Mouse (Mus musculus) mesoderm, embryonic 11.5 days (tissue): ENCODE results near the gene Glt6d1.
"Not testable (repeated sequence)": the region's sequence is repeated elsewhere in the genome, so short reads cannot be mapped to it uniquely, and the experiment has no call there.

ENCODE experiments used
- DNase-seq: peaks from one replicate; pipeline ENCODE4 v3.0.0-alpha.2; 2012; ENCODE audit warnings: low read depth, low spot score

Glt6d1 gene

DNA sequence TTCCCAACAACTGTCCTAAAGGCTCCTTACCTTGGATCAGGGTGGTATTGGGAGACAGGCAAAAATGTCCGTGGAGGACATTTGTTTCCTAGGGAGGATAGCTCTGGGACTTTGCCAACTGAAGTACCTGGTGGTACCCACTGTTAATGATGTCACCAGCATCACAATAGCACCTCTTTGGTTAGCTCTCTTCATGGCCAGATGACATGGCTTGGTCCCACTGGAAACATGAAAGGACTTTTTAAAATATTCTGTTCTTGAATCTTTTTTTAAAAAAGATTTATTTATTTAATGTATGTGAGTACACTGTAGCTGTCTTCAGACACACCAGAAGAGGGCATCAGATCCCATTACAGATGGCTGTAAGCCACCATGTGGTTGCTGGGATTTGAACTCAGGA lies at the start of gene Glt6d1:
Glt6d1 (minus strand) TSS at position 101 of the 400 bp plus-strand sequence.
- not testable (repeated sequence) for DNase-seq

DNA sequence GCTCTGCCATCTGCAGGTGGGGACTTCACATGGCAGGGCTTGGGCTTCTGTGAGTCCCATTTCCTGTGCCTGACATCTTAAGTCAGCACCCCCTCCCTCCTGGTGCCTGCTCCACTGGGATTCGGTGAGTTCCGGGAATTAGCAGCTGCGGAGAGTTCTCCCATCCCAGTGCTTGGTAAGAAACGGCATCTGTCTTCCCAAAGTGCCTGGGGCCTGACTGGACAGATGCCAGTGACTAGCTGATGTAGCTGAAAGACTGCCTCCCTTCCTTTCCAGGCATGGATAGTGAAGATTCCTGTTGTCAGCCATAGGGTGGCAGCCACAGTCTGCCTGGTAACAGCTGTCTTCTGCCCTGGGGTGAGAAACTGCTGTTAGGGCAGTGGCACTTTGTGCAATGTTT lies 49.8 kb upstream of the Glt6d1 start:
- DNase-seq: no peak

DNA sequence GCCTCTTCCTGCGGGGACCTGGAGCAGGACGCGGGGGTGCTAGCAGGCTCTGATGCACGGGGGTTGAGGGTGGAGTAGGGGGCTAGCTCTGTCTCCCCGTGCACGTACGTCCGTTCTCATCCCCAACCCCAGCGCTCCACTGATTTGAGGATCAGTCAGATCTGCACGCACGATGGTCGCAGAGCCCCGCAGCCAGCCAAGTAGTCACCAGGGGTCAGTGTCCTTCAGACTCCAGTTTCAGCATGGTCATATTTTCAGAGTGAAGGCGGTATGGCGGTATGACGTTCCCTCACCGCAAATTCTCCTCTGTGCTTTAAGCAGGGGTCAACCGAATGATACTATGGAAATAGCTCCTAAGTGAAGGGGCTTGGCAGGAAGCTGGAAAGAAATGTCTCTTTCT lies 48.6 kb upstream of the Glt6d1 start:
- no peak for DNase-seq

DNA sequence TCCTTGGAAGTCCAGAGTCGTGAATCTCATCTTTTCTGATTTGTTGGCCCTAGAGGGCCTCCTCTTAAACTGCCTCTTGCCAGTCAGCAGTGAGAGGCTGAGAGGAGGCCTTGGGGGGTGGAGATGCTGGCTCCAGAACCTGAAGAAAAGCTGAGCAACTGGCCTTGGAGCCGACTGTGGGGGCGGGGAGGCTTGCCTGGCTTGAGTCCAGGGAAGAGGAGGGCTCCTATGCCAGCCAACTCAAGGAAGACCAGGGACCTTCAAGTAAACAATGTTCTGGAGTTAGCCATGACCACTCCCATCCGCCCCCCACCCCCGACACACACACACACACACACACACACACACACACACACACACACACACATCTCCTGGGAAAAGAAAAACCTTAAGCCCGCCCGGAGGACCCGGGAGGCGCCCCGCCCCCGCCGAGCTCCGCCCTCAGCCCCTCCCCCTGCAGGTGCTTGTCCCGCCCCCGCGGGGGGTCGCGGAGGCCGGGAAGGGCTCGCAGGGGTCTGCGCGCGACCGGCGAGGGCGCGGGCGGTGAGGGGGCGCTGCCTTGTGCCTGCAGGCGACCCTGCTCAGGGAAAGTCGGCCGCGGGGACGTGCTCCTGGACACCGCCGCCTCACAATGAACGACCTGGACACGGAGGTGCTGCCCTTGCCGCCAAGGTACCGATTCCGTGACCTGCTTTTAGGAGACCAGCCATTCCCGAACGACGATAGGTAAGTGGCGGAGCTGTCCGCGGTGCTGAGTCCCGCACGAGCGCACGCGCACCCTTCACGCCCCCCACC lies 47.9 kb upstream of the Glt6d1 start, which contains the start of gene Kcnt1:
Kcnt1 (plus strand) TSS at position 398 of the 795 bp plus-strand sequence.
- peak; percentile 60 for DNase-seq

DNA sequence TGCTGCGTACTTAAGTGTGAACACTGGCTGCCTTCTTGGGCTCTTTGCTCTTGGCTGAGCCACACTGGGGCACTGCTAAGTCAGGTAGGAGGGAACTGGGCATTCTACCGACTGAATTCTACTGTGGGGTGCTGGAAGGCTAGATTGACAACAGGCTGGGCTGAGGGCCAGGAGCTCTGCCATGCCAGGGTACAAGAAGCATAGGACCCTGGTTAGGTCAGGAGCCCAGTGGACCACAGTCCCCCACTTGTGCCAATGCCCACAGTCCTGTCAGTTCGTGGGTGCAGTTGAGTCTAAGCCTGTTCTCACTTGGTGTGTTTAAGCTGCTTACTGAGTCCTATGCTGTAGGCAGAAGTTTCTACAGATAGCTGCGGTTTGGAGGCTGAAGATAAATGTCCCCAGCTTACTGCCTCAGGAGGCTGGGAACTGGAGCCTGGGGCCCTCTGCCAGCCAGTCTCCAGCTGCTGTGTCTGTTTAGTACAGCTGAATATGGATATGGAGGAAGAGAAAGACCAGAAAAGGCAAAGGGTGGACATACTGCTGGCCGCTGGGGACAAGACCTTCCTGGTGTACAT lies 47.1 kb upstream of the Glt6d1 start:
- DNase-seq: no peak

DNA sequence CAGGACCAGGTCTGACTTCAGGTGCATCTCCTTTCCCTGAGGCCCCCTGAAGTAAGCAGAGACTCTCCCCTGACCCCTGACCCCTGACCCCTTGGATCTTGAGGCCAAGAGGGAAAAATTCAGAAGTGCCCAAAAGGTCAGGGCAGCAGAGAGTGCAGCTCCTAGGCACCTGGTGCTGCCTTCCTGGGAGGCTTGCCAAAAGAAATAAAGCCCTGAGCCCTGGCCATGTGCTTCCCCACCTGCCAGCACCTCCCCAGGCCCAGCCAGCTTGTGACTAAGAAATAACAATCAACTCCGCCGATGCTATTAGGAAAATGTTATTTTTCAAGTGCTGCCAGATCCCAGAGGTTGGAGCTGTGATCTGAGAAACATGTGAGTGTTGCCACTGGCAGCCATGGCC lies 46.4 kb upstream of the Glt6d1 start:
- DNase-seq: no peak

DNA sequence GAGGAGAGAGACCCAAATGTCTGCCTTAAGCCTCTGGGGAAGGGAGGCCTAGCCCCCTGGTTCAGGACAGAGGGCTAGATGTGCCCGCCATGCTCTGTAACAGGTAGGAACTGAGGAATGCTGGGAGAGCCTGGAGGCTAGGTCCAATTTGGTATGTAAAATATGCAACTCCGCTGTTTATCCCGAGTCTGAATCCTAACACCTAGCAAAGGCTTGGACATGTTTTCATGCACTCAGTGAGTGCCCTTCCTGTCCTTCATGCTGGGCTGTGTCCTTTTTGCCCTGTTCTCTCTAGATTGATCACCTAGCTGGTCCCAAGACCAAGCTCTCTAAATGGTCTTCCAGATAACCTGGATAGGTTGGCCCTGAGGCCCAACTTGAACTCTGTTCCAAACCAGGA lies 44.2 kb upstream of the Glt6d1 start:
- no peak for DNase-seq

DNA sequence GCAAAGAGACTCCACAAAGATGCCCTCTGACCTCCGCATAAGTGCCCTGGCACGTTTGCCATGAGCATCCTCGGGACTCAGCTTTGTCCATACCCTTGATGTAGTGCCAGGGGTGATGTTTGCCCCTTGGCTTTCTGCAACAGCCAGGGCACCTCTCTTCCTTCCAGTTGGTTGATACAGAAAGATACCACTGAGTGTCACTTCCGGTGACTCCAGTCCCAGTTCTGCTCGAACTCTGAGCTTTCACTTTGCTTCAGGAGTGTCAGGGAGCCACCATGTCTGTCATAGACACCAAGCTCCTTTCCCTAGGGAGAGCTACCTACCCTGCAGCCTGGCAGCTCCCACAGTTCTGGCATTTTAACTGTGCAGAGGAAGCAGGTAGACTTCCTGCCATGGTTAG lies 38.4 kb upstream of the Glt6d1 start:
- no peak for DNase-seq

DNA sequence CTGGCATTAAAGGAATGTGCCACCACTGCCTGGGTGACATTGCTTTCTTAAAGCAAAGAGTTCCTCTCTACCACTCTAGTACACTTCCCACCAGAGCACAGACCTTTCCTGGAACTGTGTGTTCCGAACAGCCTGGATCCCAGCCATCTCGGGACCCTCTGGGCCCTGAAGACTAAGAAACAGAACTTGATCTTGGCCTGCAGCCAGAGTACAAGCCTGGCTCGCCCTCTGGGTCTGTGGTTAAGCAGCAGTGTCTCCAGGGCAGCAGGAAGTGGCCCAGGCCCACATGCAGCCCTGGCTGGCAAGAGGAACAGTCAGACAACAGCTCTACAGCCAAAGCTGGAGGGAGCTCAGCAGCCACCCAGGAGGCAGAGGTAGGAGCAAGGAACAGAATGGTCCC lies 37.0 kb upstream of the Glt6d1 start:
- DNase-seq: no peak

DNA sequence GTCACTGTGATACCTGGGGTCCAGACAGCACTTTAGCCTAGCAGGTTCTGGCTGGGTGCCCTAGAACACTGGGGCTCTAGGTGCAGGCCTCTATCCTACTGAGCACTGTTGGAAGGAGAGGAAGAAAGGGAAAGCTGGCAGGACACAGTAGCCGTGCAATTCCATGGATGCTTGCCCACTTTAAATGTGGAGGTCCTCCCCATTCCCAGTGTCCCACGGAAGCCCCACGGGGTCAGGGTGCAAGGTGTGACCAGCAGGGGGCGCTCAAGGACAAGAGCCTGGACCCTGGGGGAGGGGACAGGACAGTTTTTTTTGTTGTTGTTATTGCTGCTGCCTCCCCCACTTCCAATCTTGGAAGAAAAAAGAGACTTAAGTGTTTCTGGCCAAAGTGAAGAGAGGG lies 34.7 kb upstream of the Glt6d1 start:
- DNase-seq: peak; percentile 40

DNA sequence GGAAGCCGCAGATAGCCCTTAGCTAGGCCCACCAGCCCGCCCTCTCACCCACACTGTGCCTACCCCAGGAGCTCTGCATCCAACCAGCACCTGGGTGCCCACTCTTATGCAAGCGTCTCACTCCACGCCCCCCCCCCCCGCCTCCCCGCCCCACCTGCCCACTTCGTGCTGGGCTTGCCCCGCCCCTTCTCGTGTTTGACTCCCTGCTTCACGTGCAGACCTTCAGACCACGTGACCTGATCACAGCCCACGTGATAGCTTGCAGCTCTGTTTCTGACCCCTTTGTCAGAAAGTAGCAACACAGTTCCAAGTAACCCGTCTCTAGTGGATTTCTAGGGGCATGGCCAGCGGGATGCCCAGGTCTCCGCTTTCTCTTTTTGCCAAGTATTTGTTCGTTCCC lies 31.6 kb upstream of the Glt6d1 start, which contains the start of gene Sohlh1:
Sohlh1 (minus strand) TSS at position 23 of the 400 bp plus-strand sequence.
- no peak for DNase-seq

DNA sequence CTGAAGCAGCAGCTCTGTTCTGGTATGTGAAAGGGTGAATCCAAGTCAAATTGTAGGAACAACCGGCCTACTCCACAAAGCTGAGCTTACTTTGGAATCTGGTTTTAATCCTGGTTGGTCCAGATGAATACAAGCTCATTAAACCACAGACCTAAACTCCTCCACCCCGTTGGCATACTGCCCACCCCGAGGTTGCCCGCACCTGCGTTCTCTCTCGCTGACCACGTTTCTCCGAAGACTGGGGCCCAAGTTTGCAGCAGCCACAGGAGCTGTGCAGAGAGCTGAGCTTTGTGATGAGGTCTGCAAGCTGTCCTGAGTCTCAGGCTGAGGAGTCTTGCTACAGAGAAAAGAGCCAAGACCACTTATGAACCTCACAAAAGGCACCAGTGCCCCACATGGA lies 30.9 kb upstream of the Glt6d1 start:
- DNase-seq: no peak

DNA sequence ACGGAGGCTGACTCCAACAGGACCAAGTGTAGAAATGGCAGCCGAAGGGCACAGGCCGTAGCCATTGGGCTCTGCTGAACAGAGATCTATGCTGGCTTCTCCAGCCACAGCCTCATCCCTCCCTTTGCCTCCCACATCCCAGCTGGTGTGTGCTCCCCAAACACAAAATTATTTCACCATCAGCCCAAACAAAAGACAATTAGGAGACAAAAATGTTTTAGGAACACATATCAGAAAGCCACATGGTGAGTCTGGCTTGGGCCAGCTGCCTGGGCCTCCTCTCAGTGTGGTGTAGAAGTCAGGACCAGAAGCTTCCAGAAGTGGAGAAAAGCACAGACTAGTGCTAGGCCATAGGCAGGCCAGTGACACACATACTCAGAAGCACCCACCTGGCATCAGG lies 28.4 kb upstream of the Glt6d1 start:
- DNase-seq: no peak

DNA sequence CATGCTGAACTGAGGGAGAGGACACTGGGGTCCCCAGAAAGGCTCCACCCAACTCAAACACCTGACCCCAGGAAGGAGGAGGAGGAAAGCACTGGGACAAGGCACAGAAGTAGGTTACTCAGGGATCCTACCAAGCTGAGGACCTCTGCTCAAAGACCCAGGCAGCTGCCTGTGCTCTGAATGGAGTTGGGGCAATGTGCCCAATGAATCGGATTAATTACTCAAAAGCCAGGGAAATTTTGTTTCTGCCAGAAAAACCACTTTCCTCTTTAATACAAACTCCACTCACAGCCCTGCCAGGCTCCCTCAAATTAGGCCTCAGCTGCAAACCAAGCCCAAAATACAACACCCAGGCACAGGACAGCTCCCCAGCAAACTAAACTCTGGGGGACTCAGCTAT lies 27.1 kb upstream of the Glt6d1 start:
- no peak for DNase-seq

DNA sequence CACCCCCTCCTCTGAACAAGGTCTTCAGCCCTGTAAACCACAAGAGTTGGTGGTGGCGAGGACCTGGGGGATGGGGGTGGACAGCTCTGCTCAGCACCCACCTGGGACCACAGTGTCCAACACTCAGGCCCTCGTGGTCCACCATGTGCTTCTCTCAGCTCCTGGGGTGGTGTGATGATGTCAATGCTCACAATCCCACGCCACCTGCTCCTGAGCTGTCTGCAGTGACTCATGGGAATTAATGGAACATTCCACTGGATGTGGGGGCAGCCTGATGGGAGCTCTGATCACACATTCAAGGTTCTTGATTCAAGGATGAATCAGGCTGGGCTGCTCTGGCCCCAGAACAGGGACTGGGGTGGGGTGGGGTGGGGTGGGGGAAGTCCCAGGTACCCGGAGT lies 26.5 kb upstream of the Glt6d1 start:
- DNase-seq: no peak

DNA sequence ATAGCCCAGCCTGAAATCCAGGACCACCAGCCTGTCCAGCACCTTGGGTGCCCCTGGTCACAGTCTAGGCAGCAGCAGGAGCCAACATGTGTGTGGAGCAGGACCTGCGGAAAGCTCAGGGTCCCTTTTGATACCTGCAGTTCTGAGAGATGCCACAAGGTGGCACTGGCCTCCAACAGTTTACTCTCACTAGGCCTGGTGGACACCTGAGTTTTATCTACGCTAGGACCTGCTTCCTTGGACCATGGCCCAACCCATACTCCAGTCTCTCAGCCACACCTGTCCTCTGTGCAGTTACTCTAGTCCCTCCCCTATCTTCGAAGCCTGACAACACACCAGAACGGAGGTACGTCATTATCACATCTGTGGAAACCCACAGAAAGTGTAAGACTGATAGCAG lies 20.6 kb upstream of the Glt6d1 start:
- DNase-seq: peak; percentile 81

DNA sequence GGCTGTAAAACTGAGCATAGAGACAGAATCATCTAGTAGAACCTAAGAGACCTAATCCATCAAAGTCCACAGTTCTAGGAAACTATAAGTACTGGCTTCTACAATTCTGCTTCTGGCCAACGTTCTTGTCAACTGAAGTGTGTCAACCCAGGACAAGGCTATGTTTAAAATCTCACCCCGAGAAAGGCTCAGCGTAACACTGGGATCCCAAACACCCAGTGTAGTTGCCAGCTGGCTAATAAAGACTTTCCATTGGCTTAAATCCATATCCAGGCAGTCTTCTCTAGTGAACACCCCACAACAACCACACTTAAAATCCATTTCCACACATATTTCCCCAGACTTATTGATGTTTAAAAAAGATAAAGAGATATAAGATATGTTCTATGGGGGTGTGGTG lies 15.1 kb upstream of the Glt6d1 start:
- DNase-seq: no peak

DNA sequence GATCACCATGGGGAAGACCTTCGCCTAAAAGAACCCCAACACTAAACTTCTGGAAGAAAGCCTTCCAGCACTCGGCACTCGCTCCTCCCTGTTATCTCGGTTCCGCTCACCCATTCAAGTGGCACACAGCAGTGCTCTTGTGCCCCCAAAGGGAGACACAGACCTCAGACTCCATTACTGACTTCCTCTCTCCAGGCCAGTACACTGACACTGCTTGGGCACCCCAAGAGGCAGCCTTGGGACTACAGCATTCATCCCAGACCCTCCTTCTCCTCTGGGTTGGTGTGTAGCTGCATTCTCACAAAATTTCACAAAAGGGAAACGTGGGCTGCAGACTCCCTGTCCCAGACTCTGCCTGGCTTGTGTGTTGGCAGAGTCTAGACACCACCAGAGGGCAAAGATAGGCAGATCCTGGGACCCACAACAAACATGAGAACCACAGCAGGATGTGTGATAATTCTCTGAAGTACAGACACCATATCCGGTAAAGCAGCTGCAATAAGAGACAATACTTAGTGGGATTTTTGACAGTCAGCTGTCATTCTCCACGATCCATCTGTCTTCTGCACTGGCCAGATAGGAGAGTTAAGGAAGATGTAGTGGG lies 12.8 kb upstream of the Glt6d1 start:
- no peak for DNase-seq

DNA sequence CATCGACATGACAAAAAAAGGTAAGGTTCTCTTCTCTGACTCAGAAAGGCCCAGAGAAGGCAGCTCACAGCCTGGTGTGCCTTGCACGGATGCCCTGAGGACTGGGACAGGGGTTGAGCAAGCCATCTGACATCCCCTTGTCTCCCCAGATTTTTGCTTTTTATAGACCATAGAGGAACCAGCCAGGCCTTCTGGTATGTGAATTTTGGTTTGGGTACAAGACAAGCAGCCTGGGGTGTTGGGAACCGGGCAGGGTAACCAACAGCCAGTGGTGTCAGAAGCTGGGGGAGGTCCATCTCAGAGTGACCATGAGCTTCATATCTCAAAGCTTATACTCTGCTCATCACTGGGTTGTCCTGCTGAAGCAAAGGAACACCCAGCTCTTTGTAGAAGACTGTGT lies 9.1 kb upstream of the Glt6d1 start:
- no peak for DNase-seq

DNA sequence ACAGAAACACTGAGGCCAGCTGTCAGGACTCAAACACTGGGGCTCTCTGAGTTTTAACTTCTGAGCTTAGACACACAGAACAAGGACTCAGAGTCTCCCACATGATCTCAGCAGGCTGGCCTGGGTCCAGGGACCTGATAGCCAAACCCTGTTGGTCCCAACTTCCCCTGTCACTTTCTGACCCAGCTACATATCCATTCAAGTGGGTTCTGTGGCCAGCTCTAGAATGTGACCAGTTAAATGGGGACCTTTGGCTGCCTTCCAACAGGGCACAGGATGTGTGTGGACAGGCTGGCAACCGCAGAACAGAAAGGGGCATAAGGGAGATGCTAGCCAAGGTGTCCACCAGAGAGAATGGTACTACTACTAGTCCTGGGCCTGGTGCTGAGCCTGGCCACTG lies 7.2 kb upstream of the Glt6d1 start, which contains the start of gene Lcn9:
Lcn9 (plus strand) TSS at position 348 of the 400 bp plus-strand sequence.
- DNase-seq: no peak

DNA sequence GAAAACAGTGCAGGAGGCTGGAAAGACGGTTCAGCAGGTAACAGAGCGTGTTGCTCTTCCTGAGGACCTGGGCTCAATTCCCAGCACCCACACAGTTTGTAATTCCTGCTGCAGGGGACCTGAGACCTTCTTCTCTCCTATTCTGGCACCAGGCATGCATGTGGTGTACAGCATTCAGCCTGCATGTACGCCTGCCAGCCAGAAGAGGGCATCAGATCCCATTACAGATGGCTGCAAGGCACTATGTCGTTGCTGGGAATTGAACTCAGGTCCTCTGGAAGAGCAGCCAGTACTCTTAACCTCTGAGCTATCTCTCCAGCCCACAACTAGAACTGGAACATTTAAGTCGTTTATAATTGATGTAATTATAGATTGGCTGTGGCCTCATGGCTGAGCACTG lies 2.3 kb downstream of the Glt6d1 start:
- no peak for DNase-seq

DNA sequence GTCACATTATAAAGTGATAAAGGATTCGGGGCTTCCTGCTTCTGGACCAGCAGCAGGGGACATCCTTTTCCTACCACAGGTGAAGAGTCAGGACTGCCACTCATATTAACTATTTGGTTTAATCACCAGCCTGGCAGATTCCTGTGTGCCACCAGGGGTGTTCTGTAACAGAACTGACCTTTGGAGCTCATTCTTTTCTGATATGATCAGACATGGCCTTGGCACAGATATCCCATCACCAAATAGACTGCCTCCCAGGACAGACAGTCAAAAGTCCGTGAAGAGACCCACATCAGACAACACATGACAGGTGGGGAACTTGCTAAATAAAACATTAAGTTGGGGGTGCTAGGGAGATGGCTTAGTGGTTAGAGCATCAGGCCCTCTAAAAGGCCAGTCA lies 3.9 kb downstream of the Glt6d1 start:
- no peak for DNase-seq

DNA sequence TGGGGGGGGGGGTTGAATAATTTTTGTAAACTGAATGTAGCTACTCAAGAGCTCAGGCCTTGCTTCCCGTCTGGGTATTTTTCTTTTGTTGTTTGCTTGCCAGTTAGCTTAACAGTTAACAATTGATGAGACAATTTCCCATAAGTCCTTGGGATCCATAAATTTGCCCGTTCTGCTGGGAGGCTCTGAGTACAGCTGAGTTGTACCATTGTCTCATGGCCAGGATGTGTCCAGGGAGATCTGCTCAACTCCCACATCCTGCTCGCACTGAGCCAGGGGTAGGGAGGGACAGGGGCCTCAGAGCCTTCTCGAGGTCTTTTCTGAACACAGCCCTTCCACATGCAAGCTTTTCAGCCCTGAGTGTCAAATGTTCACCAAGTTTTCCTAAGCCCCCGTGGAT lies 17.6 kb downstream of the Glt6d1 start:
- DNase-seq: no peak
